Mouse (Mus musculus): ENCODE measurements around the gene Cit. TPM values are rescaled to one million over a fixed set of nuclear protein-coding genes. Genes with fewer than 3 reads are reported as not detected.

Gene Cit
- polyA plus RNA-seq, 1 experiment from 2014 or later, result 48.9 TPM

DNA sequence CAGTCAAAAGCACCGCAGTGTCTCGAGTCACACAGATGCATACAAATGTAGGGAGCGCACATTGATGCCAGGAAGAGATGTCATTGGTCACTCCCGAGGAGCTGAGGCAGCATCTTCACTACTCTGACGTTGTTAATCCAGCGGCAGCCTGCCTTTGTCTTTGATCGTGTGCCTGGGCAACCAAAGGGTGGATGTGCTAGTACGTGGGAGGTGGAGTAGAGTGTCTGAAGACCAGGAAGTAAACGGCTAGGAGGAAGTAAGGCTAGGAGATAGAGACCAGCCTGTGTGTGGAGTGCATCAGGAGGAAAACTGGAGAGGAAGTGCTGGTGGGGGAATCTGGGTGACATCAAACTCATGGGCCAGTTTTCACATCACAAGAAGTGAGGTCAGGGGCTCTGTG lies 52.0 kb downstream of the Cit start:
- Histone ChIP-seq H3K27ac (no peak overlapping the region), H3K9me3 (no peaks in the 10 kb centered on the region), H3K36me3 (replicated peaks) (peaks cover 81% of the 10 kb centered on the region), H3K4me3 (no peak overlapping the region), H3K27me3 (ENCODE audit: poor library complexity, severe bottlenecking) (no peaks in the 10 kb centered on the region), H3K4me1 (no peaks in the 10 kb centered on the region)
- WGBS, result 78% methylated on average over 9 of the region's 9 CpGs
- no peak for DNase-seq (ENCODE audit: extremely low spot score, low spot score)

DNA sequence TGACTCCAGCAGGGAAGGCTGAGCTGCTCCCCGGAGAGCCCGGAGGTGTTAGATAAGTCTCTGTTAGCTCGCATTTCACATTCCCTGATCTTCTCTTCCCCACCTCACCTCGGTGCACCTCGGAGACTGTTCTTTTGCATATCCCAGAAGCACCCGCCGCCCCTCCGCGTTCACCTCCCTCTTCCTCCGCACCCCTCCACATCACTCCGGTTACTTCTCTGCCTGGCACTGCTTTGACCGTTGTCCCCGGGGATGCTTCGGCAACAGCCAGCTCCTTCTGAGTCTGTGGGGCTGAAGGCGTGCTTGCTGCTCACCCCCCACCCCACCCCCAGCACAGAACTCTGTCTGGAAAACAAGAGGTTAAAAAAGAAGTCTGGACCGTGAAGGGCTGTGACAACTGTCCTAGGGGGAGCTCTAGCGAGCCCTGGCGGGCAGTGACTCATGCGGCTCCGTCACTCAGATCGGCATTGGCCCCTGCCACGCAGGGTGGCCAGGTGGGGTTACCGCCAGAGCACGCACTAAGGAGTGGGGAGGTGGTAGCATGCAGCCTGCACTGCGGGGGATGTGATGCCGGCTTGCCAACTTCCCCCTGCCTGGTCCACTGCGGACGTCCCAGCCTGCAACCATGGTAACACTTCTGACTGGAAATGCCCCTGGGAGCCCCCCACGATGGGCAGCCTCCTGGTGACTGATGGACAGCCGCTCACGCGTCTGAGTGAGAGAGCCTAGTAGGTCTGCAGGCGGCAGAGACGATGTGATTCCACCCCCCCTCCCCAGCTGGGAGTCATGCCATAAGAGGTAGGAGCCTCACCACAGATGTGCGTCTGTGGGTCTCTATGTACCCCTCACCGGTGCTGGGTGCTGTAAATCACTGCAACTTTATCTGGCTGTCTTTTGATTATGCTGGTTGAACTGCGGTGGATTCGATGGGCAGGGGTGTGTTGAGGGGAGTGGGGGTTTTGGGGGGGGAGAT lies 62.2 kb downstream of the Cit start:
- no peak overlapping the region for H3K27ac ChIP-seq
- WGBS, result 5% methylated on average over 38 of the region's 38 CpGs

DNA sequence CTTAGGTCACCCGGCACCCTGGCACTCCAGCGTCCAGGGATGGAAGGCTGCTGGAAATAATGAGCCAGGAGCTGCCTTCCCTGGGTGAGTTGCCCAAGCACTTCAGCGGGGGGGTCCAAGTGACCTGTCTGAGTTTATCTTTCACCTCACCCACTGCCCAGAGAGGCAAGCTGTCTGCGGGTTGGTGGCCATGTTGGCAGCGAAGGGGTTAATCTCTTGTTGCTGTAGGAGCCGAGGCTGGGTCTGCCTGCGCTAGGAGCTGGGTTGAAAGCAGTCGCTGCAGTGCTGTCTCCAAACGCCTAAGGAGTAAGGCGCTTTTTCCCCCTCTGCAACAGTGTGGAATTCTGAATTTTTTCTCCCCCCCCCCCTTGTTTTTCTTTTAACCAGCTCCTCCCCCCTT lies 63.2 kb downstream of the Cit start:
- WGBS, result 25% methylated on average over 10 of the region's 10 CpGs

More for the DNA sequence above, 62.2 kb downstream of the Cit start:
- H3K36me3 ChIP-seq (replicated peaks), result peaks cover 56% of the 10 kb centered on the region
- H3K4me1 ChIP-seq, result peaks cover 26% of the 10 kb centered on the region
- peaks cover 3% of the 10 kb centered on the region; the same call in 1 of the 2 replicates for H3K27me3 ChIP-seq (ENCODE audit: poor library complexity, severe bottlenecking)
- no peaks in the 10 kb centered on the region for H3K9me3 ChIP-seq
- peak overlapping the region; percentile 42 for H3K4me3 ChIP-seq
- DNase-seq (ENCODE audit: extremely low spot score, low spot score), result peak; percentile 39

DNA sequence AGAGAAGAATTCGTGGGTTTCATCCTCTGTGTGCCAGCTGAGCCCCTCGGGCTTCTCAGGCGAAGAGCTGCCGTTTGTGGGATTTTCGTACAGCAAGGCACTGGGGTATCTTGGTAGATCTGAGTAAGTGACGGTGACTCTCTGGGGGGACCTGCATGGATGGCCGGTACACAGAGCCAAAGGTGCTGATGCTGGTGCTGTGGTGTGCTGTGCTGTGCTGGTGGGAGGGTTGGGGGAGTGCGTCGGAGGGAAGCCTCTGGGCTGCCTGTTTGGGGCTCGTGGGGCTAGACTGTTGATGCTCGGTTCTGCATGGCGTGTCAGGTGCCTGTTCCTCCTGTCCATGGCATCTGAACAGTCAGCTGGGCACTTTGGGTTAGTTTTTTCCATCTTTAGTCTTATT lies 63.6 kb downstream of the Cit start:
- Histone ChIP-seq H3K27me3 (ENCODE audit: poor library complexity, severe bottlenecking) (peaks cover 3% of the 10 kb centered on the region; the same call in 1 of the 2 replicates), H3K27ac (no peak overlapping the region), H3K4me3 (no peak overlapping the region), H3K36me3 (replicated peaks) (peaks cover 55% of the 10 kb centered on the region), H3K4me1 (peaks cover 26% of the 10 kb centered on the region), H3K9me3 (no peaks in the 10 kb centered on the region)
- 66% methylated on average over 12 of the region's 12 CpGs for WGBS
- no peak for DNase-seq (ENCODE audit: extremely low spot score, low spot score)

More for the DNA sequence above, 63.2 kb downstream of the Cit start:
- Histone ChIP-seq H3K36me3 (replicated peaks) (peaks cover 57% of the 10 kb centered on the region), H3K4me1 (peaks cover 26% of the 10 kb centered on the region), H3K9me3 (no peaks in the 10 kb centered on the region), H3K27me3 (ENCODE audit: poor library complexity, severe bottlenecking) (peaks cover 3% of the 10 kb centered on the region; the same call in 1 of the 2 replicates), H3K27ac (no peak overlapping the region), H3K4me3 (no peak overlapping the region; the same call in 1 of the 2 replicates)
- peak; percentile 30 for DNase-seq (ENCODE audit: extremely low spot score, low spot score)

DNA sequence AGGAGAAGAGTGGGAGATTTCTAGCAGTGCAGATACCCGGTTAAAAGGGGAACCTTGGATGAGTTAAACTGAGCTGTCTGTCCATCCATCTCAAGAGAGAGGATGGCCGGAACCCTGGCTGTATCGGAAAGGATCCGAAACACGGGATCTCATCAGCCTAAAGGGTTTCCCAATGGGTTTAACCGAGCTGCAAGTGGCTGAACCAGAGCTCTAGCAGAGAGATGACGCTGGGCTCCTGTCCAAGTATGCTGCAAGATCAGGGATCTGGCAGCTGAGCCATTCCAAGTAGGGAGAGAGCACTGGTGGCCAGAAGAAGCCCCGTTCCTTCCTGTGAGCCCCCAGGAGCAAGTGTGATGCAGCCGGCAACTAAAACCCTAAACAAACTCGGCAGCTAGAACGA lies 64.0 kb downstream of the Cit start:
- Histone ChIP-seq H3K4me1 (peaks cover 26% of the 10 kb centered on the region), H3K4me3 (no peak overlapping the region), H3K27me3 (ENCODE audit: poor library complexity, severe bottlenecking) (peaks cover 3% of the 10 kb centered on the region; the same call in 1 of the 2 replicates), H3K9me3 (no peaks in the 10 kb centered on the region), H3K36me3 (replicated peaks) (peaks cover 55% of the 10 kb centered on the region), H3K27ac (no peak overlapping the region)
- no peak for DNase-seq (ENCODE audit: extremely low spot score, low spot score)
- WGBS, result 87% methylated on average over 11 of the region's 11 CpGs

- peaks cover 26% of the 10 kb centered on the region for H3K4me1 ChIP-seq
- WGBS, result 88% methylated on average over 11 of the region's 11 CpGs
- H3K9me3 ChIP-seq, result no peaks in the 10 kb centered on the region
- no peak overlapping the region for H3K27ac ChIP-seq
- H3K27me3 ChIP-seq (ENCODE audit: poor library complexity, severe bottlenecking), result peaks cover 3% of the 10 kb centered on the region; the same call in 1 of the 2 replicates
- peaks cover 63% of the 10 kb centered on the region for H3K36me3 ChIP-seq (replicated peaks)
- no peak for DNase-seq (ENCODE audit: extremely low spot score, low spot score)
- no peak overlapping the region for H3K4me3 ChIP-seq
Observed at GRCm38 (mm10) chr5:115910491-115910890, 65.4 kb downstream of the Cit start.

DNA sequence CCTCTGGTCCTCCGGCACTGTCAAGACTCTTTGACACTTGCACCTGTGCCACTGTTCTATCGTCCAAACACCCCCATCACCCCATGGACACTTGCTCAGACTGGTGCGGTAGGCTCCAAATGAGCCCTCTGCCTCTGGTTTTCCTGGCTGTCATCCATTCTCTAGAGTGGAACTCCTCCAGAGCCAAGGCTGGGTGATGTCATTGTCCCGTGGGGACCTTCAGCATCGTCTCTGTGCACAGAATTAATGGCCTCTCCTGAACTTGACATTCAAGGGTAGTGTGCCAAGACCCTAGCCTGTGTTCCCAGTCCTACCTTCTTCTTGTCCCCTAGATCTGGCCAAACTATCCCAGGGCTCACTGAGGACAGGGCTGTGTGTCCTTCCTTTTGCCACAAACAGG lies 70.4 kb downstream of the Cit start:
- no peaks in the 10 kb centered on the region for H3K4me1 ChIP-seq
- 94% methylated on average over 5 of the region's 5 CpGs for WGBS
- DNase-seq (ENCODE audit: extremely low spot score, low spot score), result no peak
- no peak overlapping the region for H3K4me3 ChIP-seq
- no peaks in the 10 kb centered on the region for H3K27me3 ChIP-seq (ENCODE audit: poor library complexity, severe bottlenecking)
- peaks cover 69% of the 10 kb centered on the region for H3K36me3 ChIP-seq (replicated peaks)
- no peak overlapping the region for H3K27ac ChIP-seq
- no peaks in the 10 kb centered on the region for H3K9me3 ChIP-seq

DNA sequence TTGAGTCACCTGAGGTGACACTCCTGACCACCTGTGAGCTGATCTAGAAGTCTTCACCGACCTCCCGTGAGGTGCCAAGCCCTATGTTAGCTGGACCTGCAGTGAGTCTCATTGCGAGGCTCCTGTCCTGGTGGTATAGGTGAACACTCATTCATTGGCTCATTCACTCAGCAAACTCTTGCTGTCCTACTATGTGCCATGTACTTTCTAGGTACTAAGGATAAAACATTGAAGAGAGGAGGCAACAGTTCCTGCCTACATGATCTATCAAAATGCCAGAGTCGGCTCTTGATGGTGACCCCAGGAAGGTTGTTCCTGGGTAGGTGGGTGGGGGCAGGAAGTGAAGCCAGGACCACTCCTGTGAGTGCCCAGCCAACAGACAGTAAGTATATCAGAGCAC lies 72.9 kb downstream of the Cit start:
- Histone ChIP-seq H3K4me3 (no peak overlapping the region), H3K9me3 (no peaks in the 10 kb centered on the region), H3K36me3 (replicated peaks) (peaks cover 48% of the 10 kb centered on the region), H3K27me3 (ENCODE audit: poor library complexity, severe bottlenecking) (no peaks in the 10 kb centered on the region), H3K27ac (no peak overlapping the region), H3K4me1 (peaks cover 10% of the 10 kb centered on the region)
- no peak for DNase-seq (ENCODE audit: extremely low spot score, low spot score)
- WGBS, result 95% methylated on average over 4 of the region's 4 CpGs

DNA sequence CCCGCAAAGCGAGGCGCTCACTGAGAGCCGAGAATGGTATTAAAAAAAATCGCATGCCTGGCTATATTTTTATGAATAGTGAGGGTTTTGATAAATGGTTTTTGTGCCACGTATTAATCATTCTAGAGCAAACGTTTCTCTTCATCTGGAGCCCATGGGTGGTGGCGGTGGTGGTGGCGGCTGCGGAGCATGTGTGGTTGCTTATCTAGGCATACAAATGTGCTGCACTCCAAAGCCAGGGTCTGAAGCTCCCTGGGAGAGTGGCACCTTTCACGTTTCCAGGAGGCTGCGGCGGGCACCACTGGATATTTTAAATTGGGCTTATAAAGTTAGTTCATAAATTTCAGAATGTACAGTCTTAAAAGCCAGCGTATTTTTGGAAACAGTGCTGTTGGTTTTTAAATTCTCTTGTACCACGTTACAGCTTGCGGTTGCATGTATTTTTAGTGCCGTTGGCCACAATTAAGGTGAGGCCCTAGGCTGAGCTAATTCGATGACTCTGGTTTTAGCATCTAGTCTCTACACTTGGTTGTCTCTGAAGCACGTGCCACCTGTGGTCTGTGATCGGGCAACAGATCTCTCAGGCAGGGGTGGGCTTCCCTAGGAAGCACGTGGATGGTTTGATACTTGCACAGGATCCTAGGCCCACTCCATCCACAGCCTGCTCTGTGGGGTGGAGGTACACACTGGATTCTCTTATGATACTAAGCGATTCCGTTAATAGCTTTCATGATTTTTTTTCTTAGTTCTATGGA lies 73.7 kb downstream of the Cit start:
- no peaks in the 10 kb centered on the region for H3K9me3 ChIP-seq
- 93% methylated on average over 23 of the region's 23 CpGs for WGBS
- H3K36me3 ChIP-seq (replicated peaks), result peaks cover 42% of the 10 kb centered on the region
- H3K27ac ChIP-seq, result no peak overlapping the region
- no peak overlapping the region for H3K4me3 ChIP-seq
- peaks cover 10% of the 10 kb centered on the region for H3K4me1 ChIP-seq
- no peaks in the 10 kb centered on the region for H3K27me3 ChIP-seq (ENCODE audit: poor library complexity, severe bottlenecking)
- DNase-seq (ENCODE audit: extremely low spot score, low spot score), result no peak

DNA sequence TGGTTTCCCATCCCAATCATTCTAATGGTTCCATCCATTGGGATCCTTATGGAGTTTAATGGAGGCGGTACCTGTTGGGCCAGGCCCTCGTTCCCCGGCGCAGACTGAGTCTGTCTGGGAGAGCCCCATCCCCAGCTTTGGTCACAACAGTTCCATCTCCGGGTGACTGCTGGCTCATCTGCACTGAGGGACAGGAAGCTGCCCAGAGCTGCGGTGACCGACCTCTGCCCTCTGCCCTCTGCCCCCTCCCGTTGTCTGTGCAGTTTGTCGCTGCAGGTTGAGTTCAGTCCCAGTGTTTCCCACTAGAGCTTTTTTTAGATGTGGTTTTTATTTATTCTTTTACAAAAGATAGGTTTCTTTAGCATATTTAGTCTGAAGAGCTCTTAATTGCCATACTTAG lies 76.9 kb downstream of the Cit start:
- H3K4me3 ChIP-seq, result no peak overlapping the region
- no peaks in the 10 kb centered on the region for H3K9me3 ChIP-seq
- peaks cover 10% of the 10 kb centered on the region for H3K4me1 ChIP-seq
- DNase-seq (ENCODE audit: extremely low spot score, low spot score), result no peak
- H3K36me3 ChIP-seq (replicated peaks), result peaks cover 42% of the 10 kb centered on the region
- H3K27me3 ChIP-seq (ENCODE audit: poor library complexity, severe bottlenecking), result no peaks in the 10 kb centered on the region
- 74% methylated on average over 9 of the region's 9 CpGs for WGBS
- H3K27ac ChIP-seq, result no peak overlapping the region

GRCm38 (mm10) chr5:115924946-115925345 lies 79.9 kb downstream of the Cit start:
- H3K27ac ChIP-seq, result no peak overlapping the region
- WGBS, result 94% methylated on average over 7 of the region's 7 CpGs
- no peaks in the 10 kb centered on the region for H3K27me3 ChIP-seq (ENCODE audit: poor library complexity, severe bottlenecking)

DNA sequence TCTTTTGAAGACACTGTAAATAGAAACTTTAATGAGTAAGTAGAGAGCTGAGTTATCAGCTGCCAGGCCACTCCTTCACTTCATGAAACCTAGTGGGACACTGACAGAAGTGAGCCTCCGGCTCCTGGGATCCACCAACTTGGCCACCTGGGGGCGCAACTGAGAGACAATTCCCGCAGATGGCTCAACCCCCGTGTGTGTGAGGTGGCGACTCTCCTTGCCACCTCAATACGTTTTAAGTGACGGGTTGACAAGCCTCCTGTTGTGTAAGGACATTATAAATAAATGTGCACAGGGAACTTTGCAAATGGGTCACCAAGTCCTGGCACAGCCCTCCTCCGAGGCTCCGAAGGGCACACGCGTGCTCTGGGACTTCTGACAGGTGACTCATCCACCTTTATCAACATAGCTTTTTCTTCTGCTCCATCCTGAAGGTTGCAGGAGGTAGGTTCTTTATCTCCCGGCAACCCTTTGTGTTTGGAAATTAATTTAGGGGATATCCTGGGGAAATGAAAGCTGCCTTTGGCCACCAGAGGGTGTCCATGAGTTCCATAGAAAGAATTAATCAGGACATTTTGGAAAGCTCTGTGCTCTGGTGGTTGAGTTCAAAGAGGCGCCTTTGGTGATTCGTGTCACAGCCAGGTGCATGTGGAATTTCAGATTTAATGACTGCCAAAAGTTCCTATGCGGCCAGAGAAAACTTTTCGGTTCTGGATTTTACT lies 83.9 kb downstream of the Cit start:
- H3K36me3 ChIP-seq (replicated peaks), result peaks cover 94% of the 10 kb centered on the region
- H3K4me1 ChIP-seq, result no peaks in the 10 kb centered on the region
- DNase-seq (ENCODE audit: extremely low spot score, low spot score), result no peak
- no peak overlapping the region for H3K27ac ChIP-seq
- peaks cover 6% of the 10 kb centered on the region; the same call in 1 of the 2 replicates for H3K9me3 ChIP-seq
- H3K27me3 ChIP-seq (ENCODE audit: poor library complexity, severe bottlenecking), result no peaks in the 10 kb centered on the region
- 86% methylated on average over 16 of the region's 16 CpGs for WGBS
- no peak overlapping the region for H3K4me3 ChIP-seq

More at GRCm38 (mm10) chr5:115924946-115925345, 79.9 kb downstream of the Cit start:
- no peak overlapping the region for H3K4me3 ChIP-seq
- peaks cover 54% of the 10 kb centered on the region for H3K36me3 ChIP-seq (replicated peaks)
- no peaks in the 10 kb centered on the region for H3K9me3 ChIP-seq
- DNase-seq (ENCODE audit: extremely low spot score, low spot score), result no peak
- H3K4me1 ChIP-seq, result peaks cover 10% of the 10 kb centered on the region

Data from forebrain, embryonic 10.5 days (tissue).